Mouse (Mus musculus) macrophage (primary cell): ENCODE measurements at regions not wholly inside any gene's neighbourhood (a gene's known extent, or its start where the extent isn't known, plus 50 kb on each side); places are given as distances from the start of the nearest gene placed in this dataset.

Experiments
- H3K27ac ChIP-seq: fragments of 350-480 bp; formaldehyde crosslinking; 2 replicates; pipeline ENCODE4 v1.9.0; 2021
- H3K36me3 ChIP-seq: fragments of 350-480 bp; formaldehyde crosslinking; 2 replicates; pipeline ENCODE4 v1.9.0; 2021; ENCODE audit errors: inconsistent target
- H3K4me3 ChIP-seq: fragments of 350-480 bp; formaldehyde crosslinking; 2 replicates; pipeline ENCODE4 v1.9.0; 2021; ENCODE audit errors: inconsistent target
- H3K79me2 ChIP-seq: fragments of 350-480 bp; formaldehyde crosslinking; 2 replicates; pipeline ENCODE4 v1.9.0; 2021; ENCODE audit errors: inconsistent target
- WGBS: methylation state at CpG from one replicate; pipeline ENCODE4 v1.1.7; 2026; ENCODE audit warnings: inconsistent platforms; ENCODE audit not compliant: missing documents; 5-methylcytosine and 5-hydroxymethylcytosine counted together

DNA sequence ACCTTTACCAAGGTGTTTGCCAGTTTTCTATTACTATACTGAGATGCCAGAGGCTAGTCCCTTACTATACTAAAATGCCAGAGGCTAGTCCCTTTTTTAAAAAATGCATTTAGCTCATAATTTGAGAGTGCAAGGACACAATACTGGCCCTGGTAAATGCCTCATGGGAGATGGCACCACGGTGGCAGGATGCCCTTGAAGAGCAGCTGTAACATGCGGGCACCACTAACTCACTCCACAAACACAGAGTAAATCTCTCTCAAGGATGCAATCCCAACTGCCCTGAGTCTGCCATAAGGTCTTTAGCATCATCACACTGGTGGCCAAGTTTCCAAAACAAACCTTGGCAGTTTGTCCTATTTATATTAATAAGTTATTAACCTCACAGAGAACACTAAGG is 108.1 kb upstream of the Zfand5 start:
- WGBS, result 100% methylated on average over 1 of the region's 2 CpGs
- Histone ChIP-seq H3K4me3 (no peak overlapping the region), H3K36me3 (no peaks in the 10 kb centered on the region), H3K27ac (no peak overlapping the region), H3K79me2 (no peaks in the 10 kb centered on the region)

DNA sequence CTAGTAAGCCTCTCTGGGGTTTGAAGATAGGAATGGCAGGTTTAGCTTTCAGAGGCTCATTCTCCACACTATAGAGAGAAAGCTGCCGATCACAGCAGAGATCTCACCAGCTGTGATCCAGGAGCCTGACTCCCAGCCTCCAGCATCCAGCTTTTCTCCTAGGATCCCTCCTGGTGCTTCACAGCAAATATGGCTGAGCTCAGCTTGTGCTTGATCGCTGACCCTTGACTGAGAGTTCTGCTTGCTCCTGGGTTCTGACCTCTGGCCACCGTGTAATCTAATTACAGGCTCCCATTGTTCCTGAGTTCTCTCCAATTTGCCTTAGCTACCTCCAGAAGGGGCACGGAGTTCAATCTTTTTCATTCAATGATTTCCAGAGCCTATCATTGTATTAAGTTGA is 111.1 kb upstream of the Zfand5 start:
- Histone ChIP-seq H3K4me3 (no peak overlapping the region), H3K36me3 (no peaks in the 10 kb centered on the region), H3K27ac (no peak overlapping the region), H3K79me2 (no peaks in the 10 kb centered on the region)
- WGBS, result 88% methylated on average over 4 of the region's 4 CpGs

DNA sequence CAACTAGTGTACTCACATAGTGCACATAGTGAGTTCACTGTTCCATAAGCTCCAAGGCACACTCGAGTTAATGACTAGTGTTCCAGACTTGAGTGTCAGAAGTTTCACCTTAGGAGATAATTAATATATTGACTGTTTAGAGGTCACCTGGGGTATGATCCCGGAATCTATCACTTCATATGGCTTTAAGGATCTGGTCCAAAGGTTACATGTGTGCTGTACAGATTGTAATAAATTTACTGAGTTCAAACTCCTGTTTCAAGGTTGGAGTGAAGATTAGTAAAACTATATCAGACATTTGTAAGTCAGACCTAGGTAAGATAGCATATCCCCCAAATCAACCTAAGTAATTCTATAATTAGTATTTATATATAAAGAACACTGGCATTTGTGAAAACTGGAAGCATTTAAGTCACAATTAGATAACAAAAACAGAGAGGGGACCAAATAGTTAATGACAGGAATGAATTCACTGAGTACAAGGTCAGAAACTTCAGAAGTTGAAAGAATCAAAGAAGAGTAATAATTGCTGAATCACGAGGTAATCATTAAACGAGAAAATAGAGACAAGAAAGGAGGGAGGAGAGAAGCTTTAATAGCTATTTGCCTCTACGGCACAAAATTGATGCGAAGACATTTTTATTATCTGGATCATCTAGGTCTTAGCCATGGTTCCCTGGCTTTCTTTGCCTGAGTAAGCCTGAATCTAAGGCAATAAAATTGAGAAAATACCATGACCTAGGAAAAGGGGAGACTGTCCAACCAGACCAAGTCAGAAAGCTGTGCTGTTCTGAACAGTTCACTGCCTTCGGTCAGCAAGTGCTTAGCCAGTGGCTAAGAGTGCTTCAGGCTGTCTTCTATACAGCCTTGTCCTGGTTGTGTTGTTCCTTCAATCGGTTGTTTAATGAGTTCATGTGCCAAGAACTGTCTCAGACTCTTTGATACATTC is 112.6 kb upstream of the Zfand5 start:
- no peaks in the 10 kb centered on the region for H3K36me3 ChIP-seq
- H3K4me3 ChIP-seq, result no peak overlapping the region
- 93% methylated on average over 8 of the region's 8 CpGs for WGBS
- no peaks in the 10 kb centered on the region for H3K79me2 ChIP-seq
- H3K27ac ChIP-seq, result no peak overlapping the region

GRCm38 (mm10) chr19:21154162-21154561 is 117.9 kb upstream of the Zfand5 start:
- H3K27ac ChIP-seq, result no peak overlapping the region
- no peaks in the 10 kb centered on the region for H3K36me3 ChIP-seq
- WGBS, result 85% methylated on average over 1 of the region's 1 CpGs
- H3K79me2 ChIP-seq, result no peaks in the 10 kb centered on the region
- no peak overlapping the region for H3K4me3 ChIP-seq

GRCm38 (mm10) chr19:21152027-21152426 is 120.1 kb upstream of the Zfand5 start:
- no peak overlapping the region for H3K4me3 ChIP-seq
- no peak overlapping the region for H3K27ac ChIP-seq
- no peaks in the 10 kb centered on the region for H3K79me2 ChIP-seq
- H3K36me3 ChIP-seq, result no peaks in the 10 kb centered on the region
- 81% methylated on average over 3 of the region's 3 CpGs for WGBS

GRCm38 (mm10) chr19:21150849-21151248 is 121.2 kb upstream of the Zfand5 start:
- WGBS, result 91% methylated on average over 2 of the region's 3 CpGs
- no peaks in the 10 kb centered on the region for H3K36me3 ChIP-seq
- H3K79me2 ChIP-seq, result no peaks in the 10 kb centered on the region
- H3K4me3 ChIP-seq, result no peak overlapping the region
- H3K27ac ChIP-seq, result no peak overlapping the region

- no peak overlapping the region for H3K27ac ChIP-seq
- 100% methylated on average over 1 of the region's 1 CpGs for WGBS
Measured at GRCm38 (mm10) chr19:21150241-21150640, 121.8 kb upstream of the Zfand5 start.

DNA sequence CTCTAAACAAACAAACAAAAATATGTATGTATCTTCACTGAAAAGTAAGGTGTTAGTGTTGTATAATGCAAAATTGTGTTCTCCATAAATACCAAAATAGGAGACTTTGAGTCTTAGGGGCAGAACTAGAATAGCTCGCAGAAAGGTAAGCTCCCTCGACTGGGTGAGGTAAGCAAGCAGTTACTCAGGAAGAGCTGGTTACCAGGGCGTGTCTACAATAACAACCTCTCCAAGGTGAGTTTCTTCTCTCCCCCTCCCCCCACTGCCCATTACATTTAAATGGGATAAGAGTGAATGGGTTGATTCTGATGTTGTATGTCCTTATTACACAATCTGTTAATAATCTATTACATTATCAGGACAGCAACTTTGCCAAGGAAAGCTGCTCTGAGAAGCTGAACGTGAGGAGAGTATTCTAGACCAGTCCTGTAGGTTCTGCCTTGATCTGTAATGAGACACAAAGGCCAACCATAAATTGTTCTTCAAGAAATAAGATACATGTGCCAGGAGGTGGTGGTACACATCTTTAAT is 125.2 kb upstream of the Zfand5 start:
- Histone ChIP-seq H3K36me3 (no peaks in the 10 kb centered on the region), H3K4me3 (no peak overlapping the region), H3K79me2 (no peaks in the 10 kb centered on the region), H3K27ac (no peak overlapping the region)
- WGBS, result 88% methylated on average over 4 of the region's 4 CpGs

More at GRCm38 (mm10) chr19:21150241-21150640, 121.8 kb upstream of the Zfand5 start:
- Histone ChIP-seq H3K36me3 (no peaks in the 10 kb centered on the region), H3K79me2 (no peaks in the 10 kb centered on the region), H3K4me3 (no peak overlapping the region)

- Histone ChIP-seq H3K27ac (peak overlapping the region; percentile 47), H3K79me2 (no peaks in the 10 kb centered on the region), H3K36me3 (no peaks in the 10 kb centered on the region), H3K4me3 (no peak overlapping the region)
- 36% methylated on average over 13 of the region's 13 CpGs for WGBS
Measured at GRCm38 (mm10) chr19:21144659-21145283, 127.3 kb upstream of the Zfand5 start.

- 17% methylated on average over 7 of the region's 7 CpGs for WGBS
- Histone ChIP-seq H3K4me3 (no peak overlapping the region), H3K36me3 (no peaks in the 10 kb centered on the region)
Measured at GRCm38 (mm10) chr19:21143970-21144595, 128.0 kb upstream of the Zfand5 start.

DNA sequence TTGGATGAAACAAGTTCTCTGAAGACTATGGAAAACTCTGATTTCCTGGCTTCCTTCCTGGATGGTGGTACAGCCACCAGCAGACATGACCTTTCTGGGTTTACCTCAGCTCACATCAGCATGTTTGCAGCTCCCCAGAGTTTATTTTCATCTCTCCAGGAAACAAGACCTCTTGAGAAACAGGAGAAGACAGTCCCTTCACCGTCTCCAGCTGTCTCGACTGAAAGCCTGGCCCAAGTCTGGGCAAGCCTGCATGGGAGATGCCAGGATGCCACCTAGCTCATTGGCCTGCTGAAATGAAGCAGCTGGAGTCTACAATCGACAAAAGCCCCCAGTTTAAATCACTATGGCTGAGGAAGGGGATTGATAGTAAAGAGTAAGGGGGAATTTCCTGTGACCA is 131.6 kb upstream of the Zfand5 start:
- WGBS, result 54% methylated on average over 3 of the region's 3 CpGs
- H3K27ac ChIP-seq, result no peak overlapping the region
- no peak overlapping the region for H3K4me3 ChIP-seq
- H3K79me2 ChIP-seq, result no peaks in the 10 kb centered on the region
- H3K36me3 ChIP-seq, result no peaks in the 10 kb centered on the region

More at GRCm38 (mm10) chr19:21143970-21144595, 128.0 kb upstream of the Zfand5 start:
- Histone ChIP-seq H3K79me2 (no peaks in the 10 kb centered on the region), H3K27ac (peak overlapping the region; percentile 47)

DNA sequence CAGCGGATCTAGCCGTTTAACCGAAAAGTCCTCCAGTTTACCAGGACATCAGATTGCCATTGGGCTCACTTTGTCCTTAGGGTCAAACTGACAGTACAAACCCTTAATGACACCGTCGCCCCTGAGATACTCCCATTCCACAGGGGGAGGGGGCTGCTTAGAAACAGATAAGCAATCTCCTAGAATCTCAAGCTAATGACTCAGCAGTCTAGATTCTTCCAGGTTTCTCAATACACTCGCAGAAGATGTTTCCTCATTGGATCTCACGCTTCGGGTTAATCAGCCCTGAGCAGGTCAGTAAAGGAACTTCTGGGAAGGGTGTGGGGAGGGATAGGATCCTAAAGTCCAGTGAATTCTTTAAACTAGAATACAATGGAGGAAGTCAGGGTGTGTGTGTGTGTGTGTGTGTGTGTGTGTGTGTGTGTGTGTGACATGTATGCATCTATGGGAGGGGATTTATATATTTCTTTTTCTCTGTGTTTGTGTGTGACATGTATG is 133.0 kb upstream of the Zfand5 start:
- no peak overlapping the region for H3K27ac ChIP-seq
- no peaks in the 10 kb centered on the region for H3K36me3 ChIP-seq
- H3K4me3 ChIP-seq, result no peak overlapping the region
- H3K79me2 ChIP-seq, result no peaks in the 10 kb centered on the region
- WGBS, result 64% methylated on average over 8 of the region's 8 CpGs

DNA sequence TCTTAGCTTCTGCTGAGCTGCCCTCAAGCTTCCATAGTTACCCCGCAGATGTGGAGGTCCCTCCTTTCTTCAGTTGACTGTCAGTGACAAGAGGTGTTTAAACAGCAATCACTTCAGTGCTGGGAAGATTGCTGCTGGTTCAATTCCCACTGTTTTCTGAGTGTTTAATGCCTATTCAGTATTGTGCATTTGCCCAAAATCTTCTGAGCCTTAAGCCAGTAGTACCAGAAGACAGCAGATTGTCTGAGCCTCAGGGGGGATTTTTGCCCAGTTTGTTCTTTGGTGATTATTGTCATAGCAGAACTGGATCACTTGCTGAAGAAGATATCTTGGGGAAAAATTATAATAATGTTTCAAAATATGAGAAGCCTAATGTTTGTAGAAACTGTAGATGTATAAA is 135.3 kb upstream of the Zfand5 start:
- no peak overlapping the region for H3K4me3 ChIP-seq
- H3K36me3 ChIP-seq, result no peaks in the 10 kb centered on the region
- no peaks in the 10 kb centered on the region for H3K79me2 ChIP-seq
- WGBS, result 90% methylated on average over 1 of the region's 1 CpGs
- no peak overlapping the region for H3K27ac ChIP-seq

DNA sequence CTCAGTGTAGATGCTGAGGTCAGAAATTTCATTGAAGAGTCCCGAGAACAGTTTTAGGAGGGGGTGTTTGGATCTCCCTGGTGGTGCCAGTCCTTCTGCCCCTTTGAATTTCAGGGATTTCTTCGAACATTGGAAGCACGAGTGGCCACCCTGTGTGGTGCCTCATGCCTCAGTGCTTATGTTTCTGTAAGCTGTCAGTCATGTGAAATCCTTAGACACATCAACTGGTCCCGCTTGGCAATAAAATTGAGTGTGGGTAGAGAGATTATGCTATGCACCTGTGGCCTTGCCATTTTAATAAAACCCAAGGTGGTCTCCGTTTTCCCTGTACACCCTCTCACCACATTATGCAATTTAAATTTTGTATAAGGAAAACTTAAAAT is 136.1 kb upstream of the Zfand5 start:
- Histone ChIP-seq H3K79me2 (no peaks in the 10 kb centered on the region), H3K27ac (no peak overlapping the region), H3K4me3 (no peak overlapping the region), H3K36me3 (no peaks in the 10 kb centered on the region)
- WGBS, result 95% methylated on average over 5 of the region's 5 CpGs
